Mouse (Mus musculus): Measurements from ENCODE around the gene Nthl1. TPM values are rescaled to one million over a fixed set of nuclear protein-coding genes. Genes with fewer than 3 reads are reported as not detected.

Gene Nthl1
- total RNA-seq, 2 experiments from 2014 or later, result 4.9 to 6.1 TPM

DNA sequence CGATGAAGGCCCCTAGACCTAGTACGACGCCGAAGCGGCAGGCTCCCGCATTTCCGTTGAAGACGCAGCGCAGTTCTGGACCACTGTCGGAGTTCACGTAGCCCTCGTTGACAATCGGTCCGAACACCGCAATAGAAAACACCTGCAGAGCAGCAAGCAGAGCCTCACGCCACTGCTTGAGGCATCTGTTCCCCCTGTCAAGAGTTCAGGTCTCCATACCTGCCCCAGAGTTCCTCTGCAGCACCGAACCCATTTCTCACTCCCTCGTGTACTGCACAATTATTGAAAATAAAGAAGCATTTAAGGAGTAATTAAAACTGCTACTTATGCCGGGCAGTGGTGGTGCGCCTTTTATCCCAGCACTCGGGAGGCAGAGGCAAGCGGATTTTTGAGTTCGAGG, 55.1 kb downstream of the Nthl1 start:
- no peak for DNase-seq (ENCODE audit: low spot score in 2 of 2)

Small RNAs within 50 kb of the gene (microRNA-seq; reads per million reads assigned to microRNA genes)
- gene Gm24589, result 7.2 to 10.9 reads per million in 2 experiments

Other genes starting within 250 kb of the Nthl1 start
- gene Rnps1, start 218.1 kb upstream of the Nthl1 start, total RNA-seq (2021), result 100 to 1,000 TPM; 123 to 124 TPM
- gene Eci1, start 206.0 kb upstream of the Nthl1 start, total RNA-seq (2021), result 10 to 100 TPM; 27.3 to 34.2 TPM
- gene Dnase1l2, start 189.6 kb upstream of the Nthl1 start, total RNA-seq (2021), result 10 to 100 TPM in 1 of 2 experiments, 1 to 10 TPM in 1; 9.6 to 11.4 TPM
- gene E4f1, start 162.4 kb upstream of the Nthl1 start, total RNA-seq (2021), result 10 to 100 TPM; 32.3 to 37.9 TPM
- gene Pgp, start 162.3 kb upstream of the Nthl1 start, total RNA-seq (2021), result 10 to 100 TPM; 61.6 to 64.6 TPM
- gene Bricd5, start 158.8 kb upstream of the Nthl1 start, total RNA-seq (2021), result 1 to 10 TPM; 2.0 to 2.8 TPM
- 10 to 100 TPM; 42.5 to 42.9 TPM for gene Mlst8, start 153.6 kb upstream of the Nthl1 start, total RNA-seq (2021)
- 100 to 1,000 TPM; 153 to 157 TPM for gene Caskin1, start 144.1 kb upstream of the Nthl1 start, total RNA-seq (2021)
- 10 to 100 TPM; 79.3 to 84.6 TPM for gene Traf7, start 104.7 kb upstream of the Nthl1 start, total RNA-seq (2021)
- gene Rab26, start 98.5 kb upstream of the Nthl1 start, total RNA-seq (2021), result 10 to 100 TPM; 69.7 to 75.6 TPM
- gene Pkd1, start 82.8 kb upstream of the Nthl1 start, total RNA-seq (2021), result 10 to 100 TPM; 78.8 to 80.0 TPM
- 100 to 1,000 TPM; 182 to 189 TPM for gene Tsc2, start 50 bp upstream of the Nthl1 start, total RNA-seq (2021)
- gene Slc9a3r2, start 17.6 kb downstream of the Nthl1 start, total RNA-seq (2021), result 10 to 100 TPM; 39.7 to 41.0 TPM
- gene Npw, start 25.8 kb downstream of the Nthl1 start, total RNA-seq (2021), result 1 to 10 TPM; 1.3 to 2.0 TPM
- gene Zfp598, start 37.0 kb downstream of the Nthl1 start, total RNA-seq (2021), result 10 to 100 TPM; 39.6 to 42.8 TPM
- gene Syngr3, start 57.3 kb downstream of the Nthl1 start, total RNA-seq (2021), result 100 to 1,000 TPM; 159 to 169 TPM
- 10 to 100 TPM; 18.8 to 23.1 TPM for gene Gfer, start 63.5 kb downstream of the Nthl1 start, total RNA-seq (2021)
- gene Noxo1, start 63.6 kb downstream of the Nthl1 start, total RNA-seq (2021), result 1 to 10 TPM; 3.2 to 3.7 TPM
- gene Tbl3, start 75.0 kb downstream of the Nthl1 start, total RNA-seq (2021), result 10 to 100 TPM; 31.7 to 32.5 TPM
- gene Rnf151, start 85.4 kb downstream of the Nthl1 start, total RNA-seq (2021), result under 1 TPM in 1 of 2 experiments, not detected in 1; 0.27 TPM
- 100 to 1,000 TPM; 318 to 320 TPM for gene Rps2, start 85.4 kb downstream of the Nthl1 start, total RNA-seq (2021)
- gene Ndufb10, start 91.8 kb downstream of the Nthl1 start, total RNA-seq (2021), result 100 to 1,000 TPM; 226 to 238 TPM
- gene Rpl3l, start 95.1 kb downstream of the Nthl1 start, total RNA-seq (2021), result under 1 TPM; 0.27 to 0.43 TPM
- 10 to 100 TPM; 41.3 to 45.5 TPM for gene Msrb1, start 104.0 kb downstream of the Nthl1 start, total RNA-seq (2021)
- gene Hs3st6, start 120.3 kb downstream of the Nthl1 start, total RNA-seq (2021), result under 1 TPM; 0.35 to 0.38 TPM
- gene Meiob, start 171.6 kb downstream of the Nthl1 start, total RNA-seq (2021), result not detected
- gene Hagh, start 207.5 kb downstream of the Nthl1 start, total RNA-seq (2021), result 100 to 1,000 TPM; 129 TPM
- 10 to 100 TPM; 21.4 to 21.7 TPM for gene Fahd1, start 217.7 kb downstream of the Nthl1 start, total RNA-seq (2021)
- not detected for gene Igfals, start 233.3 kb downstream of the Nthl1 start, total RNA-seq (2021)